Mouse (Mus musculus) urinary bladder, adult 2 months (tissue): ENCODE results near the gene Grhpr. TPM values are rescaled to one million over a fixed set of nuclear protein-coding genes. Genes with fewer than 3 reads are reported as not detected.
"Not testable (repeated sequence)": the region's sequence is repeated elsewhere in the genome, so short reads cannot be mapped to it uniquely, and the experiment has no call there.

Experiments used
- DNase-seq: peaks from one replicate; pipeline ENCODE4 v3.0.0; 2022; ENCODE audit warnings: low spot score
- polyA plus RNA-seq: library from polyadenylated mRNA; depleted of rRNA; stranded (reverse); fragments of >200 nt; gene quantifications from 2 replicates; pipeline ENCODE4 v1.2.3, GENCODE M21; 2012

Grhpr gene
- polyA plus RNA-seq, 1 experiment, result 38.4 TPM

- no peak for DNase-seq
Observed at GRCm38 (mm10) chr4:44974331-44974730, 6.9 kb upstream of the Grhpr start.

GRCm38 (mm10) chr4:44976026-44976615, 5.1 kb upstream of the Grhpr start:
- DNase-seq, result no peak

- DNase-seq, result no peak
Observed at GRCm38 (mm10) chr4:44976921-44977710, 4.1 kb upstream of the Grhpr start.

- DNase-seq, result no peak
Observed at GRCm38 (mm10) chr4:44978175-44978574, 3.0 kb upstream of the Grhpr start.

- DNase-seq, result no peak
Observed at GRCm38 (mm10) chr4:44979794-44980338, 1.3 kb upstream of the Grhpr start.

GRCm38 (mm10) chr4:44981974-44982287, 736 bp downstream of the Grhpr start:
- no peak for DNase-seq

- DNase-seq, result no peak
Observed at GRCm38 (mm10) chr4:44982440-44983130, 1.4 kb downstream of the Grhpr start.

- DNase-seq, result no peak
Observed at GRCm38 (mm10) chr4:44983131-44983740, 2.0 kb downstream of the Grhpr start.

- DNase-seq, result no peak
Observed at GRCm38 (mm10) chr4:44990560-44990959, 9.4 kb downstream of the Grhpr start.

- not testable (repeated sequence) for DNase-seq
Observed at GRCm38 (mm10) chr4:44992330-44992729, 11.1 kb downstream of the Grhpr start.

- DNase-seq, result not testable (repeated sequence)
Observed at GRCm38 (mm10) chr4:44993179-44993578, 12.0 kb downstream of the Grhpr start.

GRCm38 (mm10) chr4:44993847-44994246, 12.7 kb downstream of the Grhpr start:
- no peak for DNase-seq

GRCm38 (mm10) chr4:44994776-44995175, 13.6 kb downstream of the Grhpr start:
- DNase-seq, result no peak

- DNase-seq, result no peak
Observed at GRCm38 (mm10) chr4:44998071-44998470, 16.9 kb downstream of the Grhpr start.

- DNase-seq, result no peak
Observed at GRCm38 (mm10) chr4:45000001-45000400, 18.8 kb downstream of the Grhpr start.

- peak; percentile 31 for DNase-seq
Observed at GRCm38 (mm10) chr4:45005452-45005851, 24.3 kb downstream of the Grhpr start.

GRCm38 (mm10) chr4:45010806-45011415, 29.7 kb downstream of the Grhpr start:
- DNase-seq, result no peak

GRCm38 (mm10) chr4:45011581-45012104, 30.4 kb downstream of the Grhpr start:
- no peak for DNase-seq

- peak; percentile 94 for DNase-seq
Observed at GRCm38 (mm10) chr4:45012105-45012975, 31.1 kb downstream of the Grhpr start, which contains the start of gene Zbtb5. Zbtb5 (minus strand) TSS chr4:45012412.

GRCm38 (mm10) chr4:45013031-45013431, 31.8 kb downstream of the Grhpr start:
- no peak for DNase-seq
